Mouse (Mus musculus) cerebellum, postnatal 25 days (tissue): ENCODE measurements at regions not wholly inside any gene's neighbourhood (a gene's known extent, or its start where the extent isn't known, plus 50 kb on each side); places are given as distances from the start of the nearest gene placed in this dataset.

Source experiments
- DNase-seq, 2 experiments: peaks; one replicate each; pipeline ENCODE4 v3.0.0; 2021; ENCODE audit warnings: mixed read lengths in 2 of 2

- peak; percentile 7 to 13 for DNase-seq
These were observed 670.3 kb downstream of the Cdk5rap2 start for GRCm38 (mm10) chr4:69739833-69740510.
